Mouse (Mus musculus): Measurements from ENCODE around the gene S100a16.

DNA sequence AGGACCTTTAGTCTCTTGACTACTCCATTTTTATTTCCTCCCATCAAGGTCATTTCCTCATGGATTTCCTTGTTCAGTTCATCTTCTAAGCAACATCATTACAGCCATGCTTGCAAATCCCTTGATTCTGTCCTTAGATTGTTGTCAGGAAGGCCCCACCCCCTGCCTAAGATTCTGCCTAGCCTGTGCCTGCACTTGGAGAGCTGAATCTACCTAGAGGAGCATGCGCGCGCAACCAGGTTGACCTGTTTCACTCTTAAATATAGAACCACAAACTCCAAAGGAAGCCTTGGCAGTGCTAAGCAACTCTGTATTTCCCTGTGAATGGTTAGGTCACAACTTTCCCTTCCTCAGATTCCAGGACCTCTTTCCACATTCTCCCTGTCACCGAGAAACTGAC lies 19.3 kb upstream of the S100a16 start:
- TF ChIP-seq CTCF (conservative IDR thresholded peaks at IDR 0.05; ENCODE audit: insufficient read depth, insufficient read length, low read depth, low read length) = no peak
- TF ChIP-seq POLR2A (IDR thresholded peaks at IDR 0.05; ENCODE audit: low read depth, low read length) = no peak

Measured in kidney, adult 2 months (tissue).